Mouse (Mus musculus) adrenal gland, postnatal 0 days (tissue): ENCODE measurements around the gene Nr1h2. TPM values are rescaled to one million over a fixed set of nuclear protein-coding genes. Genes with fewer than 3 reads are reported as not detected.

Experiments
- microRNA-seq: library from miRNA; unstranded; fragments of <30 nt; microRNA quantifications from one replicate; pipeline ENCODE4, GENCODE M21; 2016; ENCODE audit warnings: borderline replicate concordance; ENCODE audit not compliant: insufficient number of aligned reads
- polyA plus RNA-seq: library from polyadenylated mRNA; unstranded; fragments of >200 nt; fragmentation: Nextera tagmentation; extraction: Ambion mirVana; gene quantifications from 2 replicates; pipeline ENCODE4 v1.2.1, GENCODE M21; 2015

Nr1h2 gene
- polyA plus RNA-seq: 63.2 and 98.6 TPM in 2 replicates

DNA sequence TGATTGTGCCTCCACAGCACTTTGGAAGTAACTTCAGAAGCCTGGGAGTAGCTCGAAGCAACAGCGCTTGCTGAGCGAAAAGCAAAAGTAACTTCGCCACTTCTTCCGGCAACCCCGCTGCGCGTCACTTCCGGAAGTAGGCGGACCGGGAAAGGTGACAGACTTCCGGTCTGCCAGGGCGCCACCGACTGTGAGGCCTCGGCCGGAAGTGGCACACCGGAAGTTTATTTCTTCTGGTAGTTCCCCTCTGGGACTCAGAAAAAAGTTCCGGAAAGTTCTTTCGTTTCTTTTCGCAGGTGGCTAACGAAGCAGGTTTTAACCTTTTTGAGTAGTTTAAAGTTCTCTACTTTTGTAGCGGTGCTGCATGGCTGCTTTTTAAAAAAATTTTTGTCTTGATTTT lies at the start of gene Nr1h2:
TSS of gene Nr1h2 (minus strand) at position 126 of the 400 bp plus-strand sequence.

DNA sequence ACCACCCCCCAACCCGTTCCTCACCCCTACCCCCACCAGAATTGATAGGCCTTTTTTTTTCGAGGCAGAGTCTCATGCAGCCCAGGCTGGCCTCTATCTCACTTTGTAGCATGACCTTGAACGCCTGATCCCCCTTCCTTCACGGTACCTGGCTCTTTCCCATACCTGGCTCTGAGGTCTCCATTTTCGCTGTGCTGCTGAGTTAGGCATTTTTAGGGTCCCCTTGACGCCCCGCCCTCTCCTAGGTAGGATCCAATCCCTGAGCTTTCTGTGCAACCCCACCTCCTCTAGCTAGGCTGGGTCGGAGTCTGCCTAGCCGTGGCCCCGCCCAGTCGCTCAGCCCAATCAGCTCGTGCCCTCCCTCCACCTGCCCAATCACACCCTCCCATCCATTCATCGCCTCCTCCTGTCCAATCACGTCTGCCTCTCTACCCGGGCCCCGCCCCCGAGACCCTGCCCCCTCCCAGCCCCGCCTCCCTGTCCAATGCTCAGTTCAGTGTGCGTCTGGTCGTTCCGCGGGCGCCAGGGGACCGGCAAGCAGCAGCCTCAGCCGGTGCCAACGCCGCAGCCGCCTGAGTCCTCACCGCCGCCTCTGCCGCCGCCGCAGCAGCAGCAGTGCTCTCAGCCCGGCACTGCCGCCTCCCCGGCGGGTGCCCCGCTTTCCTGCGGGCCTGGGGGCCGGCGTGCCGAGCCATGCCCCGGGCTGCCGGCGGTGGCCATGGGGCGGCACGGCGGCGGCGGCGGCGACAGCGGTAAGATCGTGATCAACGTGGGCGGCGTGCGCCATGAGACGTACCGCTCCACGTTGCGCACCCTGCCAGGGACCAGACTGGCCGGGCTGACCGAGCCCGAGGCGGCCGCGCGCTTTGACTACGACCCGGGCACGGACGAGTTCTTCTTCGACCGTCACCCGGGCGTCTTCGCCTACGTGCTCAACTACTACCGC lies 36.9 kb upstream of the Nr1h2 start, which contains the start of gene Kcnc3:
TSS of gene Kcnc3 (plus strand) at position 263 of the 946 bp plus-strand sequence.

DNA sequence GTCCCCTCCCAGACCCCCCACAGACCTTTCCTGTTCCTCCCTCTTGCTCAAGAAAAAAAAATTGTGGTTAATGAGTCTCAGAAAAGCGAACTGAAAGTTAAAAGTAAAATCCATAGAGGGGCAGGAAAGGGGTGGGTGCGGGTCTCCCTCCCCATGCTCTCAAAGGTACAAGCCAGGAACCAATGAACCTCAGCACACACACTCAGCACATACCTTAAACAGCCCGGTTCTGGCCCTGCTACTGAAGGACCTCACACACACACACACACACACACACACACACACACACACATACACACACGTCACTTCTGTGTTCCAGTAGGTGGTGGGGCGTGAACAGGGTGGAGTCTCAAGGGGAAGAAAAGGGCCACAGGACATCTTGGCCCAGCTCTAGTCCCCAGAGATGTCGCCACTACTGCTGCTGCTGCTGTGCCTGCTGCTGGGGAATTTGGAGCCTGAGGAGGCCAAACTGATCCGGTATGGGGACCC lies 18.5 kb upstream of the Nr1h2 start, which contains the start of gene Napsa:
TSS of gene Napsa (plus strand) at position 168 of the 489 bp plus-strand sequence.

DNA sequence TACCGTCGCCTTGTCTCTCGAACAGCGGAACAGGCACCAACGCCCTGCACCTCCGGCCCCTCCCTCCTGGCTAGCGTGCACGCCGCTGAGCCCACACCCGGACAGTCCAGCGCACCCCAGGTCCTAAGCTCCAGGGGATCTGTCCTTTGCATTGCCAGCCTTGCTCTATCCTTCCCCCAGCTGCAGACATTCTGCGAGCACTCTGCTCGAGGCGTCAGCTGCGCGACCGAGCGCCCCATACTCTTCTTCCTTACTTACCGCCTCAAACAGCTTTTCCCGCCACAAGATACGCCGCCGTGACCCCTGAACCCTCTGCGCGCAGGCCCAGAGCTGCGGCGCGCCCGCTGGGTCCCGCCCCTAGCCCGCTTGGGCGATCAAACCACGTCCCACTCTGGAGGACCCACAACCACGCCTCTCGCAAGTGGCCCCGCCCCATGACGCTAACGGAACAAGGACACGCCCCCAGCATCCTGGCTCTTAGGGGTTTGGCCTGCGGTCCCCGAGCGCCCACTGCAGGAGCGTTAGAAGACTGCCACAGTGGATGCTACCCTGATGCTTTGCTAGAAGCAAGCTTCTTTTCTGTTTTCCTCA lies 5.2 kb downstream of the Nr1h2 start, which contains the start of gene Pold1:
TSS of gene Pold1 (minus strand) at position 353 of the 591 bp plus-strand sequence.

DNA sequence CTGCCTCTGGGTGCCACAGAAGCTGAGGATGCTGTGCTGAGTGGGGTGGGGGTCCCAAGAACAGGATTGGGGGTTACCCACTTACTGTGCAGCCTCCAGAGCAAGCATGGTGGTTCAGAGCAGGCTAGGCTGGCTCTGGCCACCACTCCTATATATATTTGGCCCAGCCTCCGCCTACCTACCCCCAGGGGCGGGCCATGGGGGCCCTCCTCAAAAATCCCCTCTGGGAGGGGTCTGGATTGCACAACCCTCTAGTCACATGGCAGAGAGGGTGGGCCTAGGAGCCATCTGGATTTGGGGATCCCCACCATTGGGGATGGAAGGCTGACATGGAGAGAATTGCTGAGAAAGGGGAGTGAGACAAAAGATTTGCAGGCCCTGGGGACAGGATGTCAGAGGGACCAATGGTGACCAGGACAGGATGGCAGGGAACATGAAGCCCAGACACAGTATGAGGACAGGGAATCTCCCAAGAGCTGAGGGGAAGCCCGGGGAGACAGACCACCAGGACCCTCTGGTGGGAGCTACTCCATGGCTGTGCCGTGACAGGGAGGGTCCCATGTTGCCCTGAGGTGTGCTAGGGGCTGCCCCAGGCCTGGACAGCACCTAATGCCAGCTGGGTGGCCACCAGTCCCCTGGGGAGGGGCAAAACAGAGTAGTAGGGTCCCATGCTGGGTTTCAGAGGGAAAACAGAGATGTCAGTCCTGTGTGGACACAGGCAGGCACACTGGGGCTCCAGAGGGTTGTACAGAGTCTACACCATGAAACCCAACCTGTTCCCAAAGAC lies 21.6 kb downstream of the Nr1h2 start, which contains the start of gene Spib:
TSS of gene Spib (minus strand) at position 126 of the 787 bp plus-strand sequence.

DNA sequence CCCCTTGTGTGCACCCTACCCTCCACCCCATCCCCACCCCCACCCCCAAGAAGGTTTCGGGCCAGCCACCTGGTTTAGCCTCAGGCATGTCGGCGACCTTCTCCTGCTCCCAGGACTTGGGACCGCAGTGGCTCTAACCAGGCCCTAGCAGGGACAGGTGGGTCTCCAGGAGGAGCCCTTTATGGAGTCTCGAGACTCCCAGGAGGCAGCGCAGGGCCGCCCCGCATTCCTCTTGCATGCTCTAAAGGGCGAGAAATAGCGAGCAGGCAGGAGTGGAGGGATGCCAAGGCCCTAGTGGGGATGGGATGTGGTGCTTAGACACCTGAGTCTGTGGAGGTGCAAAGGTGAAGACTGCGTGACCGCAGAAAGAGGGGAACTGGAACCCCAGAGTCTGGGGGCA lies 29.2 kb downstream of the Nr1h2 start, which contains the start of gene Mybpc2:
TSS of gene Mybpc2 (minus strand) at position 155 of the 400 bp plus-strand sequence.

Small RNAs within 50 kb of the gene (microRNA-seq; reads per million reads assigned to microRNA genes)
- gene Mir7053: not detected

Other genes with a start within 250 kb of the Nr1h2 start
- 9.6 and 11.3 TPM in 2 replicates for gene Clec11a, start 247.0 kb downstream of the Nr1h2 start, polyA plus RNA-seq
- gene Shank1, start 243.7 kb downstream of the Nr1h2 start, polyA plus RNA-seq: 2.0 and 2.9 TPM in 2 replicates
- gene Syt3, start 169.8 kb downstream of the Nr1h2 start, polyA plus RNA-seq: 3.1 and 3.6 TPM in 2 replicates
- gene 1700008O03Rik, start 168.1 kb downstream of the Nr1h2 start, polyA plus RNA-seq: 1.2 and 2.0 TPM in 2 replicates
- gene Lrrc4b, start 124.9 kb downstream of the Nr1h2 start, polyA plus RNA-seq: 1.3 and 3.1 TPM in 2 replicates
- gene Aspdh, start 88.6 kb downstream of the Nr1h2 start, polyA plus RNA-seq: 1.4 and 2.2 TPM in 2 replicates
- 53.4 and 55.2 TPM in 2 replicates for gene Josd2, start 86.0 kb downstream of the Nr1h2 start, polyA plus RNA-seq
- 102 and 104 TPM in 2 replicates for gene Emc10, start 57.4 kb downstream of the Nr1h2 start, polyA plus RNA-seq
- 17.2 and 25.9 TPM in 2 replicates for gene Fam71e1, start 57.4 kb downstream of the Nr1h2 start, polyA plus RNA-seq
- 0.41 and 0.92 TPM in 2 replicates for gene Mybpc2, start 29.3 kb downstream of the Nr1h2 start, polyA plus RNA-seq
- gene Spib, start 21.9 kb downstream of the Nr1h2 start, polyA plus RNA-seq: 0.50 and 0.86 TPM in 2 replicates
- gene Pold1, start 5.1 kb downstream of the Nr1h2 start, polyA plus RNA-seq: 19.6 and 23.4 TPM in 2 replicates
- 3.6 and 4.3 TPM in 2 replicates for gene Napsa, start 18.4 kb upstream of the Nr1h2 start, polyA plus RNA-seq
- 0.63 and 2.0 TPM in 2 replicates for gene Kcnc3, start 36.7 kb upstream of the Nr1h2 start, polyA plus RNA-seq
- gene Myh14, start 116.9 kb upstream of the Nr1h2 start, polyA plus RNA-seq: 1.7 and 2.0 TPM in 2 replicates
- not detected in 2 replicates for gene Izumo2, start 154.8 kb upstream of the Nr1h2 start, polyA plus RNA-seq
- gene Vrk3, start 194.5 kb upstream of the Nr1h2 start, polyA plus RNA-seq: 25.8 and 41.4 TPM in 2 replicates
- 0.16 and 0.37 TPM in 2 replicates for gene Zfp473, start 197.1 kb upstream of the Nr1h2 start, polyA plus RNA-seq